Comparison of ENCODE assay signal across 8 mouse cellular contexts in genomic region chr6:11925496-11926041, GRCm38 (mm10). TPM values are rescaled to one million over a fixed set of nuclear protein-coding genes. Genes with fewer than 3 reads are reported as not detected.
DNase-seq lines count a peak whose midpoint lies in the region; ATAC-seq and TF ChIP-seq lines count a peak whose summit lies in the region.

No protein-coding gene starts in this region.

- H3K36me3 ChIP-seq in ES-Bruce4 (ENCODE audit: control insufficient read depth, insufficient read depth, low read length, poor library complexity, severe bottlenecking), result peaks cover 3% of the 10 kb centered on the region
- H3K36me3 ChIP-seq in forebrain, embryonic 13.5 days (ENCODE audit: poor library complexity, severe bottlenecking), result peaks cover 17% of the 10 kb centered on the region
- H3K36me3 ChIP-seq in thymus, adult 2 months (ENCODE audit: control insufficient read depth, insufficient read depth, low read length), result peaks cover 15% of the 10 kb centered on the region; the same call in 1 of the 2 replicates

- H3K9ac ChIP-seq in ES-Bruce4 (ENCODE audit: low read depth, poor library complexity, severe bottlenecking), result peak overlapping the region; percentile 97
- peak overlapping the region; percentile 96 for H3K9ac ChIP-seq in forebrain, embryonic 13.5 days

- intact Hi-C loops in heart, postnatal 14 days (cut with DNase I), result loop anchor here (2.0 kb wide), 1 partner anchor 19 kb away; the partner anchor contains the start of genes Ndufa4 and Phf14

- peak; percentile 80 for DNase-seq in c-Kit-positive CD71-positive TER-119-positive erythroid progenitor cells, embryonic 14.5 days (ENCODE audit: low spot score)
- DNase-seq in heart, postnatal 14 days, result peak; percentile 88 to 89
- DNase-seq in layer of hippocampus, adult 11-12 months (ENCODE audit: low spot score), result peak; percentile 89
- peak; percentile 86 to 90 for DNase-seq in lung, adult 18-20 months
- DNase-seq in thymus, adult 2 months, result peak; percentile 85

- H3K4me2 ChIP-seq in forebrain, embryonic 13.5 days, result peak overlapping the region; percentile 77

- H3K4me3 ChIP-seq in ES-Bruce4 (ENCODE audit: low read depth, low read length), result peak overlapping the region; percentile 82
- peak overlapping the region; percentile 82 for H3K4me3 ChIP-seq in forebrain, embryonic 13.5 days
- H3K4me3 ChIP-seq in olfactory bulb, adult 2 months (ENCODE audit: insufficient read depth, low read depth, low read length), result peak overlapping the region; percentile 62
- peak overlapping the region; percentile 98 for H3K4me3 ChIP-seq in thymus, adult 2 months (ENCODE audit: control insufficient read depth, insufficient read depth, low read length)

- under 1% methylated on average over 20 of the region's 20 CpGs for WGBS in forebrain, embryonic 13.5 days
- WGBS in olfactory bulb, adult 2 months, result under 1% methylated on average over 20 of the region's 20 CpGs
- WGBS in thymus, adult 2 months, result under 1% methylated on average over 20 of the region's 20 CpGs

- no peaks in the 10 kb centered on the region for H3K4me1 ChIP-seq in ES-Bruce4 (ENCODE audit: control insufficient read depth, insufficient read depth, low read length)
- H3K4me1 ChIP-seq in forebrain, embryonic 13.5 days, result peaks cover 32% of the 10 kb centered on the region
- H3K4me1 ChIP-seq in olfactory bulb, adult 2 months (ENCODE audit: control insufficient read depth, insufficient read depth, low read length), result peaks cover 2% of the 10 kb centered on the region; the same call in 1 of the 2 replicates
- peaks cover 3% of the 10 kb centered on the region for H3K4me1 ChIP-seq in thymus, adult 2 months (replicated peaks; ENCODE audit: control insufficient read depth, insufficient read depth, low read length)

- TF ChIP-seq CTCF in ES-Bruce4 (IDR thresholded peaks at IDR 0.05; ENCODE audit: low read depth, low read length), result no peak
- TF ChIP-seq CTCF in olfactory bulb, adult 2 months (IDR thresholded peaks at IDR 0.05; ENCODE audit: insufficient read depth, low read depth, low read length), result no peak
- TF ChIP-seq CTCF in thymus, adult 2 months (IDR thresholded peaks at IDR 0.05; ENCODE audit: borderline replicate concordance, control insufficient read depth, extremely low read depth, insufficient read depth, low read length, poor library complexity), result no peak

- peak; percentile 98 for ATAC-seq in forebrain, embryonic 13.5 days

- no peak for TF ChIP-seq EP300 in ES-Bruce4 (IDR thresholded peaks at IDR 0.05; ENCODE audit: insufficient read depth, low read depth, low read length)

- peak overlapping the region; percentile 59; the same call in 1 of the 2 replicates for H3K27ac ChIP-seq in ES-Bruce4 (ENCODE audit: insufficient read depth, low read length)
- peak overlapping the region; percentile 98 for H3K27ac ChIP-seq in forebrain, embryonic 13.5 days
- H3K27ac ChIP-seq in olfactory bulb, adult 2 months (ENCODE audit: insufficient read depth, low read depth, low read length), result peak overlapping the region; percentile 64
- H3K27ac ChIP-seq in thymus, adult 2 months (ENCODE audit: control insufficient read depth, insufficient read depth, low read length), result peak overlapping the region; percentile 56; the same call in 1 of the 2 replicates

- no peaks in the 10 kb centered on the region for H3K27me3 ChIP-seq in ES-Bruce4 (ENCODE audit: control insufficient read depth, insufficient read depth, low read length, poor library complexity, severe bottlenecking)
- no peaks in the 10 kb centered on the region for H3K27me3 ChIP-seq in forebrain, embryonic 13.5 days
- H3K27me3 ChIP-seq in thymus, adult 2 months (ENCODE audit: control insufficient read depth, insufficient read depth, low read length), result no peaks in the 10 kb centered on the region

- no peaks in the 10 kb centered on the region for H3K9me3 ChIP-seq in ES-Bruce4 (replicated peaks; ENCODE audit: control insufficient read depth, insufficient read depth, low read length, poor library complexity, severe bottlenecking)
- H3K9me3 ChIP-seq in forebrain, embryonic 13.5 days (replicated peaks), result no peaks in the 10 kb centered on the region

- peak; percentile 24 for TF ChIP-seq POLR2A in ES-Bruce4 (IDR thresholded peaks at IDR 0.05; ENCODE audit: insufficient read depth, low read length)
- TF ChIP-seq POLR2A in olfactory bulb, adult 2 months (IDR thresholded peaks at IDR 0.05; ENCODE audit: insufficient read depth, low read depth, low read length), result peak; percentile 31; the same call in 1 of the 2 replicates
- TF ChIP-seq POLR2A in thymus, adult 2 months (IDR thresholded peaks at IDR 0.05; ENCODE audit: control insufficient read depth, extremely low read depth, insufficient read depth, low read length, poor library complexity), result peak; percentile 80

RNA-seq across cellular contexts. Expression of gene Phf14, which starts 18.0 kb away (rescaled TPM):
- 52.0 and 56.9 TPM in 2 replicates for polyA plus RNA-seq in ES-Bruce4 (2011; ENCODE audit: insufficient read depth, insufficient read length, low read depth, missing spikeins)
- polyA plus RNA-seq in forebrain, embryonic 13.5 days (2015; fragmentation: Nextera tagmentation; extraction: Ambion mirVana), result 97.6 and 109 TPM in 2 replicates
- 10 to 100 TPM; 54.6 to 58.7 TPM for total RNA-seq in heart, postnatal 14 days (2021)
- polyA plus RNA-seq in olfactory bulb, adult 2 months (2012; ENCODE audit: insufficient read depth, insufficient read length, low replicate concordance, missing spikeins), result 95.1 TPM in 1 of 2 replicates, not detected in the other
- 9.3 and 9.6 TPM in 2 replicates for polyA plus RNA-seq in thymus, adult 2 months (2012; rRNA removed)

RNA-seq across cellular contexts. Expression of gene Ndufa4, which starts 18.3 kb away (rescaled TPM):
- 664 and 713 TPM in 2 replicates for polyA plus RNA-seq in ES-Bruce4 (2011; ENCODE audit: insufficient read depth, insufficient read length, low read depth, missing spikeins)
- polyA plus RNA-seq in forebrain, embryonic 13.5 days (2015; fragmentation: Nextera tagmentation; extraction: Ambion mirVana), result 827 and 904 TPM in 2 replicates
- total RNA-seq in heart, postnatal 14 days (2021), result 1,000 to 10,000 TPM; 2,621 to 2,745 TPM
- not detected in 2 replicates for polyA plus RNA-seq in olfactory bulb, adult 2 months (2012; ENCODE audit: insufficient read depth, insufficient read length, low replicate concordance, missing spikeins)
- polyA plus RNA-seq in thymus, adult 2 months (2012; rRNA removed), result 417 and 560 TPM in 2 replicates

Comparison
In these comparisons a context has a peak if more than half of its experiments do, and no peak if none do; other contexts are left out.
1. Peak in every context shown above with its lines: DNase-seq, ATAC-seq, H3K4me3 ChIP-seq and H3K27ac ChIP-seq.
2. POLR2A ChIP-seq: peak in every context shown above with its lines; median percentile 80 in thymus, adult 2 months; 31 in olfactory bulb, adult 2 months; 24 in ES-Bruce4.
3. RNA of gene Ndufa4, which starts 18.3 kb away (polyA plus RNA-seq): 827 to 904 TPM in forebrain, embryonic 13.5 days, 664 to 713 TPM in ES-Bruce4 and 417 to 560 TPM in thymus, adult 2 months; not detected in olfactory bulb, adult 2 months; every median in the first group is over 100 times any median in the second.